Mouse (Mus musculus) CH12.LX (cell line): ENCODE measurements around the gene Olfr643.

Experiments used
- CHD2 ChIP-seq: IDR thresholded peaks from 2 replicates; pipeline ENCODE4 v1.6.1; 2011; ENCODE audit warnings: low read length, improper control_type of control experiment
- CTCF ChIP-seq, 2 experiments: IDR thresholded peaks in 1 of 2; conservative IDR thresholded peaks in 1 of 2; 2 replicates each; pipeline ENCODE4 v1.5.1; 2011 to 2012; ENCODE audit warnings: low read depth in 2 of 2, low read length in 2 of 2, improper control_type of control experiment in 1 of 2, inconsistent platforms in 1 of 2, mild to moderate bottlenecking in 1 of 2, moderate library complexity in 1 of 2
- HCFC1 ChIP-seq: IDR thresholded peaks from 2 replicates; pipeline ENCODE4 v1.6.1; 2012; ENCODE audit warnings: low read depth, mild to moderate bottlenecking, inconsistent platforms, low read length, improper control_type of control experiment
- KAT2A ChIP-seq: IDR thresholded peaks from 2 replicates; pipeline ENCODE4 v1.6.1; 2012; ENCODE audit warnings: low read length, improper control_type of control experiment, inconsistent platforms; ENCODE audit not compliant: insufficient replicate concordance
- POLR2A ChIP-seq: IDR thresholded peaks from 2 replicates; pipeline ENCODE4 v1.6.1; 2011; ENCODE audit warnings: low read depth, mild to moderate bottlenecking, improper control_type of control experiment, low read length
- RCOR1 ChIP-seq: conservative IDR thresholded peaks from 2 replicates; pipeline ENCODE4 v1.6.1; 2012; ENCODE audit warnings: low read depth, mild to moderate bottlenecking, inconsistent platforms, low read length, improper control_type of control experiment
- SIN3A ChIP-seq: IDR thresholded peaks from 2 replicates; pipeline ENCODE4 v1.6.1; 2012; ENCODE audit warnings: low read length, improper control_type of control experiment, inconsistent platforms

GRCm38 (mm10) chr7:104025473-104025872, 111.7 kb downstream of the Olfr643 start, which contains the start of gene Olfr640:
- no peak for TF ChIP-seq SIN3A
- TF ChIP-seq CTCF (conservative IDR thresholded peaks at IDR 0.05 in 1 of 2, IDR thresholded peaks at IDR 0.05 in 1 of 2; ENCODE audit: low read depth in 2 of 2, low read length in 2 of 2): no peak
- TF ChIP-seq KAT2A: no peak
- TF ChIP-seq RCOR1: no peak
- TF ChIP-seq HCFC1: no peak
- no peak for TF ChIP-seq POLR2A
- TF ChIP-seq CHD2: no peak
